Mouse (Mus musculus) layer of hippocampus, adult 18-20 months (tissue): ENCODE measurements around the gene Ehhadh. TPM values are rescaled to one million over a fixed set of nuclear protein-coding genes. Genes with fewer than 3 reads are reported as not detected.
"Not testable (repeated sequence)": the region's sequence is repeated elsewhere in the genome, so short reads cannot be mapped to it uniquely, and the experiment has no call there.

Source experiments
- DNase-seq, 2 experiments: peaks; one replicate each; pipeline ENCODE4 v3.0.0; 2022; ENCODE audit warnings: low spot score in 2 of 2
- long read RNA-seq: library from polyadenylated mRNA; stranded (forward); transcript quantifications from one replicate; pipeline ENCODE4 v2.0.0, GENCODE M21; 2021
- total RNA-seq, 2 experiments: library from RNA; stranded (reverse); gene quantifications; 2 replicates each; pipeline ENCODE4 v1.2.3; 2021

Ehhadh gene
- total RNA-seq: 1 to 10 TPM; 1.8 to 2.2 TPM
- long read RNA-seq, partial matches to known transcripts: 0 of 4 reads
- long read RNA-seq, other reads (novel, unspliced or antisense): 1 of 4 reads

DNA sequence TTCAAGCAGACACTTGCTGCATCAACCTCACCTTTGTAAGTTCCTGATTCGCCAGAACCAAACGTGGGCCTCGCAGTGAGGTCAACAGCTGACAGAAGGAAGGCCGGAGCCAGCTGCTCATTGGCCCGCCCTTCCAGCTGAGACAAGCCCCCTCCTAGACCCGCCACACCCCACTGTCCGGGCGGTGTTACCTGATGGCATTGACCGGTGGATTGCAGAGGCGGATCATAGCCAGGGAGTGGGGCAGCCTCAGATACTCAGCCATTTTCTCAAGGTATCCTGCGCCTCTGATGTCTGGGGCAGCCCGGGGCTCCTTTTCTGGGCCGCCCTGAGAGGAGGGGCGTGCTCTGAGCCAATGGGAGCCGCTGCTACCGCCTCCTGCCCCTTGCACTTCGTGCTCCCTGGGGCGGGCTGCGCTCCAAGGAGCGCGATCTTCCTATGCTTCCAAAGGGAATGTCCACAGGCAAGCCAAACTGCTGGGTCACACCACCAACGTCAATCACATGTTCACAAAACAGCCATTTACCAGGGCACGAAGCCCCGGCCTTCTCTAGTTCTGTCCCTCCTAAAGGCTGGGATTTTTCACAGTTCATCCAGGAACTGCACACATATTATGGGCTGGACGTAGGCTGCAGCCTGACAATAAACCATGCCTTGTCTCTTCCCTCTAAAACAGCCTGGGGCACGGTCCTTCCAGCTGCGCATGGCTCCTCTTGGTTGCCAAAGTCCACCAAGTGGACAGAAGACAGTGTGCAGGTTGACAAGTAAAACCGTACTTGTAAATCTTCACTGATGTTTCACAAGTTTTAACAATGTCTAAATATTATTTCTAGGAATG is at the start of gene Ehhadh:
TSS of gene Ehhadh (minus strand) at position 292 of the 838 bp plus-strand sequence.
- DNase-seq: peak; percentile 25 to 50

DNA sequence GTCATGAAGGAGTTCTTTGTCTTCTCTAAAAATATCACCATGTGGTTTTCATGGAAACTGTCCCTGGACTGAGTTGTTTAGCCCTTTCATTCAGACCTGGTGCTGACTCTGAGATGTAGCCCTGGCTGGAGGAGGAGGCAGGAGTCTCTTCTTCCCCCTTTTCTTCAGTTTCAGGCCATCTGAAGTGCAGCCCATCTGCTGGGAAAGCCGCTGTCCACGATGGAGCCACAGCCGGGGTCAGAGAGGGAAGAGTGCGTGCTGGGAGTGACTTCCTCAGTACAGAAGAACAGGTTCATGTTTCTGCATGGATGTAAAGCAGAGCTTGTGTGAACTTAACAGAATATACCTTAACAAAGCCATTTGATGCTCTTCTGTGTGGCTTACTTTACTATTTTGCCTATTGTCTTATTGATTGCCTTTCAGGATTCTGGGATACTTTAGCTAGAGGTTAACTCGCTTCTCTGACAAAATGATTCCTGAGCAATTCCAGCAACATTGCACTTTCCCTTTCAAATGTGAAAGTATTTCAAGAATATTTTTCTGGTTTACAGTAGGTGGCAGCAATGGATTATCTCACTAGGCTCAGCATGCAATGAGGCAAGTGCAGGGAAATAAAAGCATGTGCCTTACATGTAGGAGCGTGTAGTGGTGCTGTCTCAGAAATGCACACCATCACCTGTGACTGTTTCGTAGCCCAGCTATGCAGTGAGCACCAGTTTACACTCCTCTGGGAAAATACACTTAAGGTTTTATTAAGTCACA is 48.9 kb upstream of the Ehhadh start:
- DNase-seq: peak in 1 of 2 experiments; percentile 46

- no peak for DNase-seq
Measured at GRCm38 (mm10) chr16:21835584-21835931, 48.0 kb upstream of the Ehhadh start.

DNA sequence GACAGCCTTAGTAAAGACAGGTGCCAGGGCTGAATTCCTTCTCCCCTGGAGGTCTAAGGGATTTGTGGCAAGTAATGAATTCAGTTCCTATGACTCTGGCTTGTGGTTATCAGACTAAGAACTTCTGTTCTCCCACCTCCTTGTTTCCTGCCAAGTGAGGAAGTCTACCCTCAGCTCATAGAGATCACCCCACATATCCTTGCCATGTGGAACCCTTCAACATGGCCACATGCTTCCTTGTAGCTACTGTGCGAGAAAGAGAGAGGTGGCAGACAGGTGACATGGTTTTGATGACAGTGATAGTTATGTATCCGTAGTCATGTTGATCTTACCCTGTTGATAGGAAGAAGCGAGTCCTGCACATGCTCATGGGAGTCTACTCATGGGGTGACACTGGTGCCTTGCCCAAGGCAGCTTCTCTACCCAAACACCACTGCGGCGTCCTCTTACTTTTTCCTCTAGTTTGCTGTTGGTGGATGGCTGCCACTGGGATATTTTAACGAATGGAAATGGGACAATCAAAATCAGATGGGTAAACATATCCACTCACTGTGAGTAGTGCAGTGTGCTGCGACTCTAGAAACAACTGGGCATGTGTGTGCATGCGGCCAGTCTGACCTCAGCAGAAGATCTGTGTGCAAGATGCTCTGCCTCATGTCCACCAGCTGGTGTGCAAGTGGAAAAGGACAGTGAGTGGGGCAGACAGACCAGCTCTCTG is 47.4 kb upstream of the Ehhadh start:
- no peak for DNase-seq

GRCm38 (mm10) chr16:21833970-21834369 is 46.4 kb upstream of the Ehhadh start:
- DNase-seq: no peak

DNA sequence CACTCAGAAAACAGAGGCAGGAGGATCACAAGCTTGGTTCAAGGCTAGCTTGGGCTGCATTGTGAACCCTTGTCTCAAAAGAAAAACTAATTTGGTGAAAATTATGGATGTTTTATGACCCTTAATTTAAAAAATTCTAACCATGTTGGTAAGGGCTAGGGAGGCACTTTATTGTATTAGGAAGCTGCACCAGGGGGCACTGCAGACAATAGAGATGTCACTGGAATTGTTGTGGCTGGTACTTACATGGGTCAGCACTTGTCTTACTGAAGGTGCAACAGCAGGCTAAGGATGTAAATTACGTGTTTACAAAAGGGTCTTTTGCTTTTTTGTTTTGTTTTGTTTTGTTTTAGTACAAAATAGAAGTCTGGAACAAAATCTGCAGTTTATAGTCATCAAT is 45.9 kb upstream of the Ehhadh start:
- no peak for DNase-seq

- DNase-seq: no peak
Measured at GRCm38 (mm10) chr16:21831764-21832163, 44.2 kb upstream of the Ehhadh start.

GRCm38 (mm10) chr16:21830784-21831183 is 43.2 kb upstream of the Ehhadh start:
- DNase-seq: no peak

DNA sequence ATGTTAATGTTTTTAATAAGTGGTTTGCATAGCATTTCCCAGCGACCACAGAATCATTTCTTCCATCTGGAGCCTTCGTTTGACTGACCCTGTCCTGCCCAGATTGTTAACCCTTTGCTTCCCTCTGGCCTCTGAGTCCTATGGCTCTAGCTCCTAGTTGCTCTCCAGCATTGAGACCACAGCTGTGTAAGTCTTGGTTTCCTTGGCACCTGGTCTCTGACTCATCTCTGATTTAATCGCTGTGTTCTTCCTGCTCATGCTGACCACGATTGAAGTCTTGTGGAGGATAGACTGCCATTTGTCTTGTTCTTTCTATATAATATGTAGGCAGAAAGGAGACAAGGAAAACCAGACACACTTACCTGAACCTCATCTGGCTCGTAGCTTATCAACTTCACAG is 42.1 kb upstream of the Ehhadh start:
- no peak for DNase-seq

GRCm38 (mm10) chr16:21827581-21827980 is 40.0 kb upstream of the Ehhadh start:
- no peak for DNase-seq

- no peak for DNase-seq
Measured at GRCm38 (mm10) chr16:21827153-21827552, 39.5 kb upstream of the Ehhadh start.

GRCm38 (mm10) chr16:21825612-21826031 is 38.0 kb upstream of the Ehhadh start:
- DNase-seq: no peak

DNA sequence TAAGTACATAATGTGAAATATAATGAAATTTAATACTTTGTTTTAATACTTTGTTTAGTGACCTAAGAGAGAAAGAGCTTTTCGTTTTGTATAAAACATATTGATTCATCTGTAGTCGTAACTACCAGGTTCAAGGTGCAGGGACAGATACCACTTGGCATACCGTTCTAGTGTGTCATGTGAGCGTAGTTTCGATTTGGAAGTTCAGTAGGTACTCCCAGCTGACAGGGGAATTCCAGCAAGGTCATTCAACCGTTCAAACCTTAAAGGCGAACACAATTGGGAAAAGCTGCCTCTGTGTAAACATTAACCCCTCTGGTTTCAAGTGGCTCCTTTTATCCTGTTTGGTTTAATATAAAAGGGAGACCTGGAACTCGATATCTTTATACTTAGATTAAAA is 31.0 kb upstream of the Ehhadh start:
- no peak for DNase-seq

DNA sequence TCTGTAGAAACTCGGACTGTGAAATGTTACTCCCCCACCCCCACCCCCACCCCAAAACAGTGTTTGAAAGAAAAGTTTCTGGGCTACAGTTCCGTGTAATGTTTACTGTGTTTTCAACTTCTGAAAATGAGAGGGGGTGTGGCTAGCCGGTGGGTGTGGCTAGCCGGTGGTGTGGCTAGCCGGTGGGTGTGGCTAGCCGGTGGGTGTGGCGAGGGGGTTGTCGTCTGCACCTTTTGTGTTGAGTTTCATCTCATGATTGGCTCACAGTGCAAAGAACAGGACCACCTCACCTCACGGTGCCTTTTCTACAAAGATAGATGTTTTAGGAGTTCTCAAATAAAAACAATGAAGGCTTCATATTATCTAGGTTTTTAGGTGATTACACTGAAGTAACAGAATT is 30.5 kb upstream of the Ehhadh start:
- no peak for DNase-seq

DNA sequence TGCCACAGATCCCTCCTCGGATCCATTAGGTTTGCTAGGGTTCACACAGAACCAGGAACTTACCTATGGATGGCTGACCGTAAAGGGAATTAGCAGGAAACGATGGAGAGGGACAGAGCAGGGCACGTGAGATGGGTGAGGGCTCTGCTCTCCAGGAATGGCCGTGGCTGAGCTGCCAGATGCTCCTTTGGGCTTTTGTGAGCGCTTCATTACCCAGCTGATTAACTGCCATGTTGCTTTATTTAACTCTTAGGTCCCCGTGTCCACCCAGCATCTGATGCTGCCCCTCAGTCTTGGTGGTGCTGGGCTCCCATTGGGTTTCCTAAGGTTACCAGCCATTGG is 28.0 kb upstream of the Ehhadh start:
- DNase-seq: no peak

- peak; percentile 39 to 87 for DNase-seq
Measured at GRCm38 (mm10) chr16:21814861-21815668, 27.5 kb upstream of the Ehhadh start.

GRCm38 (mm10) chr16:21813164-21813834 is 25.7 kb upstream of the Ehhadh start:
- no peak for DNase-seq

- not testable (repeated sequence) for DNase-seq
Measured at GRCm38 (mm10) chr16:21807786-21808185, 20.2 kb upstream of the Ehhadh start.

DNA sequence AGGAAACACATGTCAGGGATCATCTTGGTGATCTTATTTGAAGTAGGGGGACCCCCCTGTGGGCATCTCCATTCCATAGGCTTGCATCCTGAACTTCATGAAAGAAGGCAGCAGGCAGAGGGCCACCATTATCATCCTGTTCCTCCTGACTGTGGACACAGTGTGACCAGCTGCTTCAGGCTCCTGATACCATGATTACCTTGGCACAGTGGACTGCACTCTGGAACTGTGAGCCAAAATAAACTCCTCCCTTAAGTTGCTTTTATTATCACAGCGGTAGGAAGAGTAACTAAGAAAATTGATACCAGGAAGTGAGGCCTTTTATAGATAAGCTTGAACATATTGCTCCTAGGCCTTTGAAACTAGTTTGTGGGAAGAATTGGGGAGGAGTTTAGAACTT is 19.3 kb upstream of the Ehhadh start:
- no peak for DNase-seq

GRCm38 (mm10) chr16:21804258-21804657 is 16.7 kb upstream of the Ehhadh start:
- no peak for DNase-seq
